Mouse (Mus musculus): Measurements from ENCODE around the gene Qser1. TPM values are rescaled to one million over a fixed set of nuclear protein-coding genes. Genes with fewer than 3 reads are reported as not detected.

Qser1 gene
- polyA plus RNA-seq, 1 experiment from 2014 or later: 2.6 TPM

GRCm38 (mm10) chr2:104855732-104856131, 39.2 kb upstream of the Qser1 start:
- WGBS: 33% methylated on average over 3 of the region's 3 CpGs
- Histone ChIP-seq H3K36me3 (ENCODE audit: control insufficient read depth, insufficient read depth, low read length) (no peaks in the 10 kb centered on the region), H3K4me1 (replicated peaks; ENCODE audit: control insufficient read depth, insufficient read depth) (no peaks in the 10 kb centered on the region), H3K27me3 (ENCODE audit: control insufficient read depth, insufficient read depth, low read length) (no peaks in the 10 kb centered on the region), H3K27ac (replicated peaks) (no peak overlapping the region), H3K9ac (ENCODE audit: low read length) (no peak overlapping the region), H3K9me3 (ENCODE audit: control insufficient read depth, low read length) (no peaks in the 10 kb centered on the region), H3K4me3 (ENCODE audit: low read depth, low read length) (no peak overlapping the region), H3K4me2 (replicated peaks; ENCODE audit: low read depth) (no peak overlapping the region)
- TF ChIP-seq EP300 (optimal IDR thresholded peaks at IDR 0.05) (no peak), CTCF (IDR thresholded peaks at IDR 0.05; ENCODE audit: low read depth) (no peak)
- ATAC-seq (ENCODE audit: low FRiP score, low TSS enrichment): no peak
- no peak for DNase-seq (ENCODE audit: low spot score)

- Histone ChIP-seq H3K4me3 (ENCODE audit: low read depth, low read length) (no peak overlapping the region), H3K9ac (ENCODE audit: low read length) (no peak overlapping the region), H3K27me3 (ENCODE audit: control insufficient read depth, insufficient read depth, low read length) (no peaks in the 10 kb centered on the region), H3K4me2 (replicated peaks; ENCODE audit: low read depth) (no peak overlapping the region), H3K9me3 (ENCODE audit: control insufficient read depth, low read length) (no peaks in the 10 kb centered on the region), H3K36me3 (ENCODE audit: control insufficient read depth, insufficient read depth, low read length) (no peaks in the 10 kb centered on the region), H3K4me1 (replicated peaks; ENCODE audit: control insufficient read depth, insufficient read depth) (no peaks in the 10 kb centered on the region), H3K27ac (replicated peaks) (no peak overlapping the region)
- 48% methylated on average over 1 of the region's 1 CpGs for WGBS
- ATAC-seq (ENCODE audit: low FRiP score, low TSS enrichment): no peak
- TF ChIP-seq CTCF (IDR thresholded peaks at IDR 0.05; ENCODE audit: low read depth) (no peak), EP300 (optimal IDR thresholded peaks at IDR 0.05) (no peak)
- no peak for DNase-seq (ENCODE audit: low spot score)
Measured at GRCm38 (mm10) chr2:104854836-104855235, 38.3 kb upstream of the Qser1 start.

GRCm38 (mm10) chr2:104852546-104852945, 36.0 kb upstream of the Qser1 start:
- Histone ChIP-seq H3K27ac (replicated peaks) (no peak overlapping the region), H3K9me3 (ENCODE audit: control insufficient read depth, low read length) (no peaks in the 10 kb centered on the region), H3K27me3 (ENCODE audit: control insufficient read depth, insufficient read depth, low read length) (no peaks in the 10 kb centered on the region), H3K4me1 (replicated peaks; ENCODE audit: control insufficient read depth, insufficient read depth) (no peaks in the 10 kb centered on the region), H3K9ac (ENCODE audit: low read length) (no peak overlapping the region), H3K4me2 (replicated peaks; ENCODE audit: low read depth) (no peak overlapping the region), H3K36me3 (ENCODE audit: control insufficient read depth, insufficient read depth, low read length) (no peaks in the 10 kb centered on the region), H3K4me3 (ENCODE audit: low read depth, low read length) (no peak overlapping the region)
- 89% methylated on average over 7 of the region's 7 CpGs for WGBS
- ATAC-seq (ENCODE audit: low FRiP score, low TSS enrichment) (no peak), DNase-seq (ENCODE audit: low spot score) (no peak)
- TF ChIP-seq CTCF (IDR thresholded peaks at IDR 0.05; ENCODE audit: low read depth) (no peak), EP300 (optimal IDR thresholded peaks at IDR 0.05) (no peak)

- no peak for DNase-seq (ENCODE audit: low spot score)
- ATAC-seq (ENCODE audit: low FRiP score, low TSS enrichment): no peak
- H3K9me3 ChIP-seq (ENCODE audit: control insufficient read depth, low read length): no peaks in the 10 kb centered on the region
Measured at GRCm38 (mm10) chr2:104851686-104852085, 35.1 kb upstream of the Qser1 start.

GRCm38 (mm10) chr2:104849991-104850359, 33.4 kb upstream of the Qser1 start:
- Histone ChIP-seq H3K4me1 (replicated peaks; ENCODE audit: control insufficient read depth, insufficient read depth) (no peaks in the 10 kb centered on the region), H3K27ac (replicated peaks) (no peak overlapping the region), H3K9ac (ENCODE audit: low read length) (no peak overlapping the region), H3K4me2 (replicated peaks; ENCODE audit: low read depth) (peak overlapping the region; percentile 99), H3K36me3 (ENCODE audit: control insufficient read depth, insufficient read depth, low read length) (no peaks in the 10 kb centered on the region), H3K4me3 (ENCODE audit: low read depth, low read length) (peak overlapping the region; percentile 56), H3K9me3 (ENCODE audit: control insufficient read depth, low read length) (no peaks in the 10 kb centered on the region), H3K27me3 (ENCODE audit: control insufficient read depth, insufficient read depth, low read length) (no peaks in the 10 kb centered on the region)
- ATAC-seq (ENCODE audit: low FRiP score, low TSS enrichment): no peak
- TF ChIP-seq CTCF (IDR thresholded peaks at IDR 0.05; ENCODE audit: low read depth) (no peak), EP300 (optimal IDR thresholded peaks at IDR 0.05) (no peak)
- WGBS: 49% methylated on average over 3 of the region's 3 CpGs
- DNase-seq (ENCODE audit: low spot score): no peak

More at GRCm38 (mm10) chr2:104851686-104852085, 35.1 kb upstream of the Qser1 start:
- no peaks in the 10 kb centered on the region for H3K27me3 ChIP-seq (ENCODE audit: control insufficient read depth, insufficient read depth, low read length)
- no peaks in the 10 kb centered on the region for H3K4me1 ChIP-seq (replicated peaks; ENCODE audit: control insufficient read depth, insufficient read depth)
- H3K36me3 ChIP-seq (ENCODE audit: control insufficient read depth, insufficient read depth, low read length): no peaks in the 10 kb centered on the region
- H3K4me2 ChIP-seq (replicated peaks; ENCODE audit: low read depth): no peak overlapping the region
- H3K9ac ChIP-seq (ENCODE audit: low read length): no peak overlapping the region
- no peak overlapping the region for H3K27ac ChIP-seq (replicated peaks)
- 42% methylated on average over 5 of the region's 5 CpGs for whole genome bisulfite sequencing
- TF ChIP-seq CTCF (IDR thresholded peaks at IDR 0.05; ENCODE audit: low read depth): no peak
- TF ChIP-seq EP300 (optimal IDR thresholded peaks at IDR 0.05): no peak
- no peak overlapping the region for H3K4me3 ChIP-seq (ENCODE audit: low read depth, low read length)

- H3K36me3 ChIP-seq (ENCODE audit: control insufficient read depth, insufficient read depth, low read length): no peaks in the 10 kb centered on the region
- under 1% methylated on average over 62 of the region's 62 CpGs for WGBS
- H3K4me1 ChIP-seq (replicated peaks; ENCODE audit: control insufficient read depth, insufficient read depth): no peaks in the 10 kb centered on the region
- ATAC-seq (ENCODE audit: low FRiP score, low TSS enrichment) (peak; percentile 87), DNase-seq (ENCODE audit: low spot score) (peak; percentile 80)
- no peaks in the 10 kb centered on the region for H3K27me3 ChIP-seq (ENCODE audit: control insufficient read depth, insufficient read depth, low read length)
- TF ChIP-seq CTCF (IDR thresholded peaks at IDR 0.05; ENCODE audit: low read depth) (peak; percentile 56), EP300 (optimal IDR thresholded peaks at IDR 0.05) (no peak)
- peak within 1 kb of the TSS; percentile 65 for H3K9ac ChIP-seq (ENCODE audit: low read length)
- H3K4me2 ChIP-seq (replicated peaks; ENCODE audit: low read depth): peak within 1 kb of the TSS; percentile 99
- H3K27ac ChIP-seq (replicated peaks): peak within 1 kb of the TSS; percentile 75
- no peaks in the 10 kb centered on the region for H3K9me3 ChIP-seq (ENCODE audit: control insufficient read depth, low read length)
- H3K4me3 ChIP-seq (ENCODE audit: low read depth, low read length): peak within 1 kb of the TSS; percentile 56
Measured at GRCm38 (mm10) chr2:104849276-104849990, 32.9 kb upstream of the Qser1 start, which contains the start of gene Prrg4. TSS of gene Prrg4 (minus strand) at chr2:104849876.
